Mouse (Mus musculus): ENCODE measurements around the gene Ankrd36. TPM values are rescaled to one million over a fixed set of nuclear protein-coding genes. Genes with fewer than 3 reads are reported as not detected.

Gene Ankrd36
- polyA plus RNA-seq (2014; fragmentation: Illumina TruSeq; extraction: RNeasy Lipid Tissue Mini Kit (QIAGEN cat#74804); ENCODE audit: low read depth, low replicate concordance), result 182 TPM

GRCm38 (mm10) chr11:5569474-5569873, at the start of gene Ankrd36:
Ankrd36 (plus strand) TSS chr11:5569684.

DNA sequence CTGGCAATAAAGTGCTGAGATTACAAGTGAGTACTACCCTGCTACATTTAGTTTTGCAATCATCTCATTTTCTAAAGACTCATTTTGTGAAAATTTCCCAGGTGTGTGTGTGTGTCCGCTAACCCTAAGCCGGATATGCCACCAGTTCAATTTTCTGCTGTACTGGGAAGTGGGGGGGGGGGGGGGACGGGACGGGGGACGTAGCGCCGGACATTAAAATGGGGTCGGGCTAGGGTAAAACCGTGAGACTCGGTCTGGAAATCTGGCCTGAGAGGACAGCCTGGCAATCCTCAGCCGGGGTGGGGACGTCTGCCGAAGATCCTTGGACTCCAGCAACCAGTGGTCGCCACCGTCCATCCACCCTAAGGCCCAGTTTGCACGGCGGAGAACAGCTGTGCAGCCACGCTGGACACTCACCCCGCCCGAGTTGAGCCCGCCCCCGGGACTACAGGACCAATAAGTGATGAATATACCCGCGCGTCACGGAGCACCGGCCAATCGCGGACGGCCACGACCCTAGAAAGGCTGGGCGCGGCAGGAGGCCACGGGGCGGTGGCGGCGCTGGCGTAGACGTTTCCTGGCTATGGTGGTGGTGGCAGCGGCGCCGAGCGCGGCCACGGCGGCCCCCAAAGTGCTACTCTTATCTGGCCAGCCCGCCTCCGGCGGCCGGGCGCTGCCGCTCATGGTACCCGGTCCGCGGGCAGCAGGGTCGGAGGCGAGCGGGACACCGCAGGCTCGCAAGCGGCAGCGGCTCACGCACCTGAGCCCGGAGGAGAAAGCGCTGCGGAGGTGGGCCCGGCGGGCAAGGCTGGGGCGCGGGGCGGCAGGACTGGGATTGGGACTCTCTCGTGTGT, 48.8 kb upstream of the Ankrd36 start, which contains the start of gene Xbp1:
Gene Xbp1 (plus strand): TSS at position 248 of the 854 bp plus-strand sequence.

DNA sequence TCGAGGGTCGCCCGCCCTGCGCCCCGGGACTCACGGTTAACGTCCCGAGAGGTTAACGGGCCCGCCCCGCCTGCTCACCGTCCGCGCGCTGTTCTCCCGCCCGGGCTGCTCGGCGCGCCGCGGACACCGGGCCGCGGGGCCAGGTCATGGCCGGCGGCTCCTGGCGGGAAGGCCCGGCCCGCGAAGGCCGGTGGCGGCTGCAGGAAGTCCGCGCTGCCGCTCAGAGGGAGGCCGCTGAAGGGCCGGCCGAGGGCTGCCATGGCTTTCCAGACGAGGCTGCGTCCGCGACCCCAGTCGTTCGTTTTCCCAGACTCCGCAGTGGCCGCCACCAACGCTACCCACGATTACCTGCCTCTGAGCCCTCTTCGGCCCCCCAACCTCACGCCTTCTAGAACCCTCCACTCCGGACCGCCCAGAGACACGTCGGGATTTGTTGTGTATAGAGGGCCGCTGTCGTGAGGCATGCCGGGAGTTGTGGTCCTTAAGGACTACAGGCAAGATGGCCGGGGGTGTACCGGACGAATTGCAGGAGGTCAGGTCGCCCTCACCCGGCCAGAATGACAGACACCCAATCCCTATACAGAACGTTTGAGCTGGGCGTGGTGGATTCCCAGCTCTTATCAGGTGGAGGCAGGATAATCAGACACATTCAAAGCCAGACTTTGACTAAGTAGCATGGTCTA, 27.5 kb upstream of the Ankrd36 start, which contains the start of gene Ccdc117:
Gene Ccdc117 (minus strand): TSS at position 389 of the 683 bp plus-strand sequence.

DNA sequence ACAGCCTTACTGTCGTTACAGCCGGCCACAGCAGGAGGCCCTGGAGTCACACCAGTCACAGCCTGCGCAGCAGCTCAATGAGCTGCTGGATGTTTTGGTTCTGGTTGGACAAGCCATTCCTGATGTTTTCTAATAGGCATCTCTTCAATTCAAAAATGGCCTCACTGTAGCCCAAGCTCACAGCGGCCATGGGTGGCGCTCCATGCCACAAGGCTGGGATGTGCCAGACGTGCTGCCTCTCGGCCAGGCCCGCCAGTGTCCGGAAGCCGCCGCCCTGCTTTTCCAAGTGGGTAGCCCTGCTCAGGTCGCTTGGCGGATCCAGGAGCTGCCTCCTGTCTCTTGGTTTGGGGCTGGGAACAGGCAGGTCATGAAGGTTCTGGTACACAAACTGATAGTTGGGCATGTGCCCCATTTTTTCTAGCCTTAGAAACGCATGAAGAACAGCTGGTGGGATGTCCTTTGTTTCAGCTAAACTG, 146.2 kb downstream of the Ankrd36 start, which contains the start of gene Mrps24:
Gene Mrps24 (minus strand): TSS at position 51 of the 476 bp plus-strand sequence.

Other genes with a start within 250 kb of the Ankrd36 start
- 6.0 TPM for gene Znrf3, start 124.8 kb upstream of the Ankrd36 start, polyA plus RNA-seq (2014; fragmentation: Illumina TruSeq; extraction: RNeasy Lipid Tissue Mini Kit (QIAGEN cat#74804); ENCODE audit: low read depth, low replicate concordance)
- gene Xbp1, start 49.0 kb upstream of the Ankrd36 start, polyA plus RNA-seq (2014; fragmentation: Illumina TruSeq; extraction: RNeasy Lipid Tissue Mini Kit (QIAGEN cat#74804); ENCODE audit: low read depth, low replicate concordance), result 12.2 TPM
- gene Ccdc117, start 27.5 kb upstream of the Ankrd36 start, polyA plus RNA-seq (2014; fragmentation: Illumina TruSeq; extraction: RNeasy Lipid Tissue Mini Kit (QIAGEN cat#74804); ENCODE audit: low read depth, low replicate concordance), result 115 TPM
- gene Mrps24, start 146.0 kb downstream of the Ankrd36 start, polyA plus RNA-seq (2014; fragmentation: Illumina TruSeq; extraction: RNeasy Lipid Tissue Mini Kit (QIAGEN cat#74804); ENCODE audit: low read depth, low replicate concordance), result 2.4 TPM
- 2.2 TPM for gene Urgcp, start 192.7 kb downstream of the Ankrd36 start, polyA plus RNA-seq (2014; fragmentation: Illumina TruSeq; extraction: RNeasy Lipid Tissue Mini Kit (QIAGEN cat#74804); ENCODE audit: low read depth, low replicate concordance)
- gene Dbnl, start 218.8 kb downstream of the Ankrd36 start, polyA plus RNA-seq (2014; fragmentation: Illumina TruSeq; extraction: RNeasy Lipid Tissue Mini Kit (QIAGEN cat#74804); ENCODE audit: low read depth, low replicate concordance), result 2.0 TPM
- 10.2 TPM for gene Pgam2, start 234.0 kb downstream of the Ankrd36 start, polyA plus RNA-seq (2014; fragmentation: Illumina TruSeq; extraction: RNeasy Lipid Tissue Mini Kit (QIAGEN cat#74804); ENCODE audit: low read depth, low replicate concordance)